Mouse (Mus musculus) ZHBTc4 (cell line): Measurements from ENCODE around the gene Grin2c.

Source experiments
- DNase-seq: peaks from one replicate; pipeline ENCODE4 v3.0.0-alpha.2; 2011; ENCODE audit warnings: low read depth, low spot score

Grin2c gene

DNA sequence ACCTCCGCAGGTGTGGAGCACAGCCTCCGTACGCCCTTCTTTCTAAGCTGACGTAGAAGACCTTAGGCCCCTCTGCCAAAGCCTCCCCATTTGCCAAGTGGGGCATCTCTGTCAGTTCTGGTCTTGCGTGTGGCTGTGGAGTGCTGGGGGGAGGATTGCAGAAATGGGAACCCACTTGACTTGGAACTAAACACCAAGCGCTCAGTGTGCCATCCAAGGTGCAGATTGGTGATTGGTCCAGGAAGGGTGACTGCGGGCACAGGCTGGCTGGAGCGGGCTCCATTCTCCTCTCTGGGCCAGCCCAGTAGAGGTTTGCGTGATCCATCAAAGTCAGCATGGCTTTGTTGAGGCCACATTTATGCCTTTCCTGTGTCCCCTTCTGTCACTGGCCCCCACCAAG is 64.3 kb downstream of the Grin2c start:
- DNase-seq: no peak

DNA sequence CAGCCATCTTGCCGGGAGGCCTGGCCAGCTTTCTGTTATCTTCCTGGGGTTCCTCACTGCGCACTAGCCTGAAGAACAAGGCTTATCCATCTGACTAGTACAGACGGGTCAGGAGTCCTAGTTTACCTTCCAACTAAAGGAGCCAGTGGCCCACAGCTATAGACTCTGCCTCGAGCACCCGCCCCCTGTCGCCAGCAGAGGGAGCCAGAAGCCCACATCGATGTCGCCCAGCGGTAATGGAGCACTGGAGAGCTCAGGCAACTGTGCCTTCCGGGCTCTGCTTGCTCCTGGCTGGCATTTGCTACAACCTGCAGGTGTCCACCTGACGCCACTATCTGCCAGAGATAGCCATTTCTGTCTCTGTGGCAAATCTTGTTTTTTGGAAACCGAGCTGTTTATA is 64.7 kb downstream of the Grin2c start:
- peak; percentile 83 for DNase-seq

DNA sequence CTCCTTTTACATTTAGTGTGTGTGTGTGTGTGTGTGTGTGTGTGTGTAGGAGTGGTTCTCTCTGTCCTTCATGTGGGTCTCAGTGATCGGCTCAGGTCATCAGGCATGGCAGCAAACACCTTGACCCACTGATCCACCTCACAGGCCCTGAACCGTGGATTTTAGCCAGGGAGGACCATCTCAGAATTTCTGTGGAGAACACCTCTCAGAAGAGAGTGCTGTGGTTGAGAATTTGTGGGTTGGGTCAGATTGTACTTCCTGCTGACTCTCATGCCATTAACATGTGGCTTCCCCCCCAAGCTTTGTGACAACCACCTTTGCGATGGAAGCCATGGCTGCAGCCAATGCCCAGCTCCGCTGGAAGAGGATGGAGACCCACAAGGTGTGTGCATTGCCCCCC is 66.5 kb downstream of the Grin2c start:
- DNase-seq: no peak
